Mouse (Mus musculus) ovary, adult 18-20 months (tissue): ENCODE data around the gene Cacna1c.

Source experiments
- DNase-seq: peaks from one replicate; pipeline ENCODE4 v3.0.0; 2022; ENCODE audit warnings: low spot score, mixed read lengths

Gene Cacna1c

GRCm38 (mm10) chr6:118958529-118958928 lies 237.7 kb downstream of the Cacna1c start:
- DNase-seq, result no peak

DNA sequence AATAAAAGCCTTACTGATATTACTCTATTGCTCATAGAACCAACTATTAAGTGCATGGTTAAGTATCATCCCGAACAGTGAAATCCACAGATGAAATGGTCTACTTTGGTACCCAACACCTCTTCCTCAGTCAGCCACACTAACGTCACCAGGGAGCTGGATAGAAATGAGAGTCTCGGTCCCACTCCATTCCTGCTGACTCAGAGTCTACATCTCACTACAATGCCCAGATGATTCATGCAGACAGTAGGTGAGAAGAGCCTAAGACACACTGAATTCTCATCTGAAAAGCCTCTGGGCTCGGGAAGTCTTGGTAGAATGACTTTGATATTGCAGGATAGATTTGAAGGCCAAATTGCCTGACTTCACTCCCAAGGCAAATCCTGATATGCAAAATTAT lies 240.0 kb downstream of the Cacna1c start:
- no peak for DNase-seq

GRCm38 (mm10) chr6:118955777-118956176 lies 240.4 kb downstream of the Cacna1c start:
- DNase-seq, result no peak

DNA sequence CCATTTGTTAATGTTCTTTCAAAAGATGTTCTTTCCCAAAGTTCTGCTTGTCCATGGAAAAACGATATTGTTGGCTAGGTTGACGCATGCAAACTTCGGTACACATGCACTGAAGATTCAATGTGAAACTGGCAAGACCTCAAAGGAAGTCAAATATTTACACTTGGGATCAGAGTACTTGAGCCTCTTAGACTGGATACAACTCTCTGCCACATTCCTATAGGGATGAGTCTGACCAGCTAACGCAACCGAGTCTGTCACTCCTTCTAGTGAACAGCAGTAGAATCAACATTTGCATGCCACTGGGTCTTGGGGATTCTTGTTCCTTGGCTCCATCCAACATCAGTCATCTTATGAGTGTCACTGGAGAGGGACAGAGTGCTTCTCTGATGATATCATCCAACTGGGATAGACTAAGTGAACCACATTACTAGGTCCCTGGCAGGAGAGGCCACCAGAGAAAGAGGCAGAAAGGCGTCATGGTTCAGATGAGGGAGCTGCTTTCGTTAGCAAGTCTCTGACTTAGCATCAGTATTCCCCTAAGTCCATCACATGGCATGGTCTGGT lies 241.1 kb downstream of the Cacna1c start:
- no peak for DNase-seq

GRCm38 (mm10) chr6:118952377-118952776 lies 243.8 kb downstream of the Cacna1c start:
- DNase-seq, result no peak

DNA sequence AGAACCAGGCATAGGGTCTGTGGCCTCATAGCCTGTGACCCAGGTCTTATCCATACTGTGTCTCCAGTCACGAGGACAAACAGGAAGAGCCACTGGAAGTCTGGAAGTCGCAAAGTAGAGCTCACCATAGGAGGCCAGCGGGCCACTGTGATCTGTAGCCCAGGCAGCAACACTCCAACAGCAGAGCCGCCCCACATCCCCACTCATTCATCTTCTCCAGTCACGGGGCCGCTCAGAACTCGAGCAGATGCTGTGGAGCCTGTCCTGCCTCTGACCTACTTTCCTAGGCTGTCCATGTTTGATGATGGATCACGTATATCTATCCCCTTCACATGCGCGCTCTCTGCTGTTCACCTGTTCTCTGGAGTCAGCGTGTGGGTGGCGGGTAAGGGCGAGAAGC lies 246.0 kb downstream of the Cacna1c start:
- no peak for DNase-seq

DNA sequence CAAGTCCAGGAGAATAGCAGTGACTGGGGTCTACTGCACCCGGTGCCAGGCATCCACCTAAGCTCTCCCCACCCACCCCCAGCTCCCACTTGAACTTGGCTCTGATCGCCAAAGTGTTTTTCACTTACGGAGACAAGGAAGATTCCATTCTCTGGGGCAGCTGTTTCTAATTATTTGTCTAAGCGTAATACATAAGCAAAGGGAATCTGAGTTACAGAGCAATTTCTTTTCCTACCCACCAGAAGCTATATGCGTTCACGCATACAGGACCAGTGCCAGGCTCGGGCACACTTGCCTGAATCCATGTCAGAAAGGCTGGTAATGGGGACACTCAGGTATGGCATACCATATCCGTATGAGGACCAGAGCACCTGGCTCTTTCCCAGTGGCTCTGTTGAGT lies 248.9 kb downstream of the Cacna1c start:
- no peak for DNase-seq

DNA sequence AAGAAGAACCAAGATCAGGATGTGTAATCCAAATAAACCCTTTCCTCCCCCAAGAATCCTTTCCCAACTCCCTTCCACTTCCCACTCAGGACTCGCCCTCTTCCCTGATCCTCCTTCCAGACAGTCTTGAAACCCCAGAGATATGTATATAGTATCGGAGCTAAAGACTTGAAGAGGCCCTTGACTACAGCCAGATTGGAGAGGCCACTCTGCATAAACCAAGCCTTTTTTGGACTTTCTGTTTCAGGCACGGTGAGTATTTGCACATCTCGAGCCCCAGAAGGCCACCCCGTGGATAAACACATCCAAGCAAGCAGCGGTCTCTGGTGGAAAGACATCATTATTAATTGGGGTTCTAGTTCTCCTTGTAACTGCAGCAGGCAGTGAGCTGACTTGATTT lies 249.6 kb downstream of the Cacna1c start:
- no peak for DNase-seq

- DNase-seq, result no peak
These were observed 252.1 kb downstream of the Cacna1c start for GRCm38 (mm10) chr6:118944093-118944492.

DNA sequence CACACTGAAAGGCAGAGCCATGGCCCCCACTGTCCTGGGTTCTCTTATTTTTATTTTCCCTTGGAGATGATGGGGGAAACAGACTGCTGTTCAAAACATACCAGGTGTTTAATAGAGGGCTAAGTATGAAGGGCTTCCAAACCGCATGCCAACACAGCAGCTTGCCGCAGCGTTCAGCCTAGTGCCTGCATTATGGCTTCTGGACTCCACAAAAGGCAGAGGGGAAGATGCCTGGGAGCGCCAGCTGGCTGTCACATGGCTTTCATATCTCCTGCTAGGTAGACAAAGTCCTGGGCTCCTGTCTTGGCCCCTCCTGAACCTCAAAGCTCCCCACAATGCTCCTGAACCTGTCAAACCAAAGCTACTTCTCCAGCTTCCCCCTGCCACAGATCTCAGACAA lies 254.4 kb downstream of the Cacna1c start:
- no peak for DNase-seq

DNA sequence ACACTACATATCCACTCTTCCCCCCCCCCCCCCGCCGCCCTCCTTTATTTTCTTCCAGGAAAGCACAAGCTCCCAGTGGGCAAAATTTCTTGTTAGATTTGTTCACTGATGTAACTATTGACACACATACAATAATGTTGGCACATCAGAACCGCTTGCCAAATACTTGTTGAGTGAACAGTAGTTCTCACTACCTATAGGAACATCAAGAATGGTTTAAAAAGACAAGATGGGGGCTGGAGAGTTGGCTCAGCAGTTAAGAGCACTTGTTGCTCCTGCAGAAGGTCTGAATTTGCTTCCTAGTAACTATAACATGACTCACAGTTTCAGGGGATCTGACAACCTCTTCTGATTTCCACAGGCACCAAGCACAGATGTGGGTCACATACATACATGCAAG lies 255.2 kb downstream of the Cacna1c start:
- no peak for DNase-seq

- DNase-seq, result peak; percentile 32
These were observed 256.6 kb downstream of the Cacna1c start for GRCm38 (mm10) chr6:118939626-118940025.

- DNase-seq, result no peak
These were observed 257.7 kb downstream of the Cacna1c start for GRCm38 (mm10) chr6:118938386-118939096.

DNA sequence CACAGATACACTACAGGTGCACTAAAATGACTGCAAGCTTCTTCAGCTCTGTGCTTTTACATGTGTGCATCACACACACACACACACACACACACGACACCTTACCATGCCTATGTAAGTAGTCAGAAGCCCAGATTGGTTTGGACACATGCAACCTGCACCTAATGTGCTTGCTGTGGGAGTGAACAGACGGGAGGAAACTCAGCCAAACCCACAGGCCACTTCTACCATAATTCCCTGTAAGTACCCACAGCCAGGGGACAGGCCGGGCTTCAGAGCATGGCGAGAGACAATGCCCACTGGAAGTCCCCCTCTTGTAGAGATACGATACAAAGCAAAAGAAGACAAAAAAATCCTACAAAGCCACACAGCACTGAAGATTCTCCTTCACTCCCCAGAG lies 258.7 kb downstream of the Cacna1c start:
- DNase-seq, result no peak

DNA sequence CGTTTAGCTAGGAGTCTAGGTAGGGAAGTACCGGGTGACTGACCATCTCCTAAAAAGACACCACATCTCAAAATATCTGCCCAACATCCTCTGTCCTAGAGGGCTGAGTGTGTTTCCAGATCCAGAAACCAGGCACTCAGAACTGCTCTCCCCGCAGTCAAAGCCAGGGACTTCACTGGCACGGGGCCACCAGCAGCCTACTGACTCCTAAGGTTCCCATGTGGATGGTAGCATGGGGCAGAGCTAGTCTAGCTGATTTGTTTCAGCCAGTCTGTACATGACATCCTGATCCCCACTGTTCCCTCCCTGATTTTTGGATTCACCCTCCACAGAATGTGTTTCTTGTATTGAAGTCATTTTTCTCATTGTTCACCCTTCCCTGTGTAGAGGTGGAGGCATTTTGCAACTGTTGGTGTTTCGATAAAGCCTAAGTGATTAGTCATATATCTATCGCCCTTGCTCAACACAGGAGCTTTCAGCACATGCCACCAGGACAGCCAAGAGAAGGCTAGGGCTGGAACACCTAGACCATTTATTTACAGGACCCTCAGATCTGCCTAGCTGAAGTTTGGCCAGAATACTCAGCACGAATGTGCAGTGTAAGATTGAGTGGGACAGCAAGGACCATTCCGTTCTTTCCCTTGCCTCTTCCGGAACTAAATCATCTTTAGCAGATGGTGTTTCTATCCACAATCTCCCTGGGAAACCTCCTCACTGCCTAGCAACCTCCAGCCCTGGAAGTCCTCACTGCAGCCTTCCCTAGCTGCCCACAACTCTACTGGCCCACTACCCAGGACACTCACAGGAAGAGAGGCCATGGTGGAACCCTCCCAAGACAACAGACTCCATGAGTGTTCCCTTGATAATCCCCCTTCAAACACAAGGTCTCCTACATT lies 260.4 kb downstream of the Cacna1c start:
- DNase-seq, result no peak

DNA sequence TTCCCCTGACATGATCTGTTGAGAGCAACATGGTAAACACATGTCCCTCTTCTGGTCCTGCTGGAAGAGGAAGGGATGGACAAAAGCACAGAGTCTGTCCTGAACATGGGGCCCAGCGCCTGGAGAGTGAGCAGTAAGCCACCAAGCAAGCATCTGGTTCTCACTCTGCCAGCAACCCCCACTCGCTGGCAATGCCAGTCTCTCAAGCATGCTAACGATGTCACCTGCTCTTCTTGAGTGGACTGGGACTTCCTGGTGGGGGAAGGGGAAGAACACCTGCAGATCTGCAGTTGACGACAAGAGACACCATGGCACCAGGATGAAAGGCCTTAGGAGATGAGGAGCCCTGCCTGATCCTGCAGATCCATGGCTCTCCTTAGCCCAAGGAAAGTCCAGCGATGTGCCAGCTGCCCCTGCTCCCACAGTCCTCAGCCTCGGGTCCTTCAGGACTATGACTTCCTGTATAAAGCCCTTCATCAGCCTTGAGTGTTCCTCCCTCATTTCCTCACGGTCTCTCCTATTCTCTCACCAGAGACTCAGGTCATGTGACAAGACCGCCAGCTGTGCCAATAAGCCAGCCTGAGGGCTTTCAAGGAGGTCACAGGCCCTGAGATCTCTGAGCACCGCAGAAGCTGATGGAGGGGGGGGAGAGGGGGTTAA lies 261.8 kb downstream of the Cacna1c start:
- DNase-seq, result no peak

- no peak for DNase-seq
These were observed 263.1 kb downstream of the Cacna1c start for GRCm38 (mm10) chr6:118933017-118933594.

DNA sequence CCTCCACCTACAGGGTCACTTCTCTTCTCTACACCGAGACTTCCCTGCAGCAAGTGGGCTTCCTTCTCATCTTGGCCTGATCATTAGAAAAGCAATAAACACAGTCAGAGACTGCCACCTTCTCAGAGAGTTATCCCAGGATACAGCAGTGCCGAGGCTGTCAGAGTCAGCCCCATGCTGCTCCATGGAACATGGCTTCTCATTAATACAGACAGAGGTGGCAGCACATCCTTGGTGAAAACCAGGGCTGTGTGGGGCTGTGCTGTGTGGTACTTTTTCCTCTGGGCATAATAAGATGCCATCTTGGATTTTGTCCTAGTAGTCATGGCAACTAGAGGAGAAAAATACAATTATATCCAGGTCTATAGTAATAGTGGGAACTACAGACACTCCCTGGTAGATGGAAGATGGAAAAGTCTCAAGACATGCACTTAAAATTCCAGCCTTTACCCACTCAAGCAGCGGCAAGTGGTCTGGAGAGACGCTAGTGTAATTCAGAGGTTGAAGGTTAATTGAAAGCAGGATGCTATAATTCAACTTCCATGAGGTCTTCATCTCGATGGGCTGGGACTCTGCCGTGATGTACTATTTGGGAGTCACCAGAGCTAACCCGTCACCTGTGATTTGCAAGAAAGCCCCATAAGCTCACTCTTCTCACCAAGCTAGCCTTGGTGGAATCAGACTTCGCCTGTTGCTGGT lies 264.1 kb downstream of the Cacna1c start:
- DNase-seq, result no peak

GRCm38 (mm10) chr6:118926669-118927068 lies 269.5 kb downstream of the Cacna1c start:
- no peak for DNase-seq

DNA sequence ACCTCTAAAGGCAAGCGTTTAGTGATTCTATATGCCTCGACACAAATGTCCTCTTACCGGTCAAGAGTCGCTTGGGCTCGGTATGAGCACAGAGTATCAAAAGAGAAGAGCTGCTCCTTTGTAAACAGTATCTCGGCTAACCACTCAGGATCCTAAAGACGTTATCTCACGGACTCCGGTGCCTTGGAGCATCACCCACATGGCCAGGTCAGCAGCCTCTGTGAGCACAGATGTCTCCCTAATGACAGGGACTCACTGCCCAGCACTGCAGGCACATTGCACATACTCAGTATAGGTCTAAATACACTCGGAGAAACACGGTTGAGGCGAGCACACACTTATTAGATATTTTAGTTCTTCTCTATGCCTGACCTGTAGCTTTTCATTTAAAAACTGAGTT lies 271.8 kb downstream of the Cacna1c start:
- no peak for DNase-seq

GRCm38 (mm10) chr6:118923926-118924325 lies 272.3 kb downstream of the Cacna1c start:
- no peak for DNase-seq

DNA sequence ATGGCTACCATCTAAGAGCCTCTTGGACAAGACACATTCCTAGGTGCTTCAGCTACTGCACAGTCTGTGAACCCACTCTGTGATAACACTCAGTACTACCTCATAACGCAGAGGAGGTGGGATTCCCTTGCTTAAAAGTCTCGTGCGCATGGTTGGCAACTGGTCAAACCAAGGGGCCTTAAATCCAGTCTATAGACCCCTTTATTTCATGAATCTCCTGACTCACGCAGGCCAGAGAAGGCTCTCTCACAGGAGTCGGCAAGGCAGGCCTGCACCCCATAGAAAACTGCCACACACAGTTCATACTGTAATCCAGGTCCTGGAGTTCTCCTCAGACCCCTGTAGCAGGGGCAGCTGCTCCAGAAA lies 273.0 kb downstream of the Cacna1c start:
- DNase-seq, result no peak
